Mouse (Mus musculus) E14TG2a.4 (cell line): ENCODE measurements at regions not wholly inside any gene's neighbourhood (a gene's known extent, or its start where the extent isn't known, plus 50 kb on each side); places are given as distances from the start of the nearest gene placed in this dataset.

Source experiments
- CTCF ChIP-seq: conservative IDR thresholded peaks from 2 replicates; pipeline ENCODE4 v1.5.1; 2014; ENCODE audit warnings: low read length
- NANOG ChIP-seq: IDR thresholded peaks from 2 replicates; pipeline ENCODE4 v1.6.1; 2014; ENCODE audit warnings: borderline replicate concordance, low read length, mixed read lengths
- POU5F1 ChIP-seq: IDR thresholded peaks from 2 replicates; pipeline ENCODE4 v1.6.1; 2014; ENCODE audit warnings: low read length, borderline replicate concordance

DNA sequence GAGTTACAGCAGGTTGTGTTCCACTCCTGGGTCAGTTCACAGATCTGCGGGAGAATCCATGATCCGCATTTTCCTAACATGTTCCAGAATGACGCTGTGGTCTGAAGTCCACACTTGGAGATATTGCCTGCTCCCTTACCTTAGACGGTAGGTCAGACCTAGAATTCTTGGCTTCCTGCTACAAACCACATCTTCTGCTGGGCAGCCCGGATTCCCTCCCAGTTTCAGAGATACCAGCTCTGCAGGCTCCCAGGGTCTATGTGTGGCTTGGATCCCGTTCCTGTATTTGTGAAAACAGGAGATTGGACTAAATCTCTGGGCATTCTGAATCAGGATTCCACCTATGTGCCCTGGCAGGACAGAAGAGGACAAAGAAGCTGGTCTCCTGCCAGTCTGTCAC, 140.8 kb downstream of the Slc38a4 start:
- TF ChIP-seq CTCF (no peak), NANOG (no peak), POU5F1 (no peak)
